Mouse (Mus musculus) embryonic fibroblast, embryonic 13.5 days (primary cell): ENCODE results near the gene Pxylp1.

Experiments
- CTCF ChIP-seq: IDR thresholded peaks from 2 replicates; pipeline ENCODE4 v1.5.1; 2011; ENCODE audit warnings: mild to moderate bottlenecking, control low read depth, low read length, moderate library complexity, borderline replicate concordance; ENCODE audit not compliant: insufficient read depth
- POLR2A ChIP-seq: IDR thresholded peaks from 2 replicates; pipeline ENCODE4 v1.6.1; 2011; ENCODE audit warnings: low read depth, mild to moderate bottlenecking, control low read depth, low read length, moderate library complexity

DNA sequence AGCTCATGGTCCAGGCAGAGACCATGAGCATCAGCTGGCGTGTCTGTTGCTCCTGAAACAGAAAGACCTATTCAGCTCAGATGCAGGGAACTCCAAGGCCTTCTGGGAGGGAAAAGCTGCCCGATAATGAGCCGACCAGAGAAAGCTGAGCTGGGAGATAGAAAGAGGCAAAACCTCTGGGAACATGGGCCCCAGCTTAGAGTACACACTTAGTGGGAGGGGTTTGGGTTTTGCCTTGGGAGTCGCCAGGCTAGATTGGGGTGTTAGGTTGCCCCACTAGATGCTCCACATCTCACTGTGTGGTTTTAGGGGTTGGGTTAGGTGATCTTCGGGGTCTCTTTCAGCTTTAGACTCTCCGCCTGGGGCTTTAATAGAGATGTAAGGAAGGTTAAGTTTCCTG lies 30.6 kb upstream of the Pxylp1 start:
- TF ChIP-seq POLR2A (no peak), CTCF (no peak)
